Mouse (Mus musculus) limb, embryonic 11.5 days (tissue): ENCODE measurements at regions not wholly inside any gene's neighbourhood (a gene's known extent, or its start where the extent isn't known, plus 50 kb on each side); places are given as distances from the start of the nearest gene placed in this dataset.

Experiments used
- ATAC-seq: fragments of 200-750 bp; cut with Nextera tagmentation; 2 replicates; pipeline ENCODE4 v1.8.0; 2017; ENCODE audit warnings: low read depth; ENCODE audit not compliant: insufficient number of reproducible peaks, low FRiP score, low TSS enrichment
- DNase-seq: peaks from one replicate; pipeline ENCODE4 v3.0.0-alpha.2; 2015; ENCODE audit warnings: low spot score
- H3K27ac ChIP-seq: fragments of 300-500 bp; sonication (generic); replicated peaks from 2 replicates; pipeline ENCODE4 v1.5.1; 2014; ENCODE audit warnings: low read depth, mild to moderate bottlenecking, low read length
- H3K27me3 ChIP-seq: fragments of 300-500 bp; sonication (generic); 2 replicates; pipeline ENCODE4 v1.6.1; 2014; ENCODE audit warnings: mild to moderate bottlenecking, low read length, mixed read lengths; ENCODE audit not compliant: control insufficient read depth, insufficient read depth
- H3K36me3 ChIP-seq: fragments of 300-500 bp; sonication (generic); 2 replicates; pipeline ENCODE4 v1.6.1; 2014; ENCODE audit warnings: mild to moderate bottlenecking, low read length, moderate library complexity, mixed read lengths; ENCODE audit not compliant: control insufficient read depth, insufficient read depth
- H3K4me1 ChIP-seq: fragments of 300-500 bp; sonication (generic); 2 replicates; pipeline ENCODE4 v1.6.1; 2014; ENCODE audit warnings: low read length, mixed read lengths; ENCODE audit not compliant: control insufficient read depth, insufficient read depth
- H3K4me2 ChIP-seq: fragments of 300-500 bp; sonication (generic); 2 replicates; pipeline ENCODE4 v1.6.1; 2014; ENCODE audit warnings: low read depth, mild to moderate bottlenecking, moderate library complexity; ENCODE audit not compliant: severe bottlenecking
- H3K4me3 ChIP-seq: fragments of 300-500 bp; sonication (generic); 2 replicates; pipeline ENCODE4 v1.5.1; 2014; ENCODE audit warnings: low read depth, low read length
- H3K9ac ChIP-seq: fragments of 300-500 bp; sonication (generic); 2 replicates; pipeline ENCODE4 v1.6.1; 2014; ENCODE audit warnings: mild to moderate bottlenecking, low read length
- H3K9me3 ChIP-seq: fragments of 300-500 bp; sonication (generic); 2 replicates; pipeline ENCODE4 v1.6.1; 2016; ENCODE audit warnings: low read length; ENCODE audit not compliant: control insufficient read depth
- WGBS: fragments of 180-500 bp; shearing (Covaris S2); extraction: QIAGEN DNeasy Blood & Tissue Kit; methylation state at CpG from one replicate; pipeline ENCODE4 v1.1.7; 2014; 5-methylcytosine and 5-hydroxymethylcytosine counted together

GRCm38 (mm10) chr12:49449396-49449795 is 64.4 kb downstream of the Gm43517 start:
- 79% methylated on average over 3 of the region's 3 CpGs for WGBS
- no peak for ATAC-seq
- H3K4me2 ChIP-seq = no peak overlapping the region
- no peak for DNase-seq
- H3K9ac ChIP-seq = no peak overlapping the region
- H3K9me3 ChIP-seq = no peaks in the 10 kb centered on the region
- H3K27me3 ChIP-seq = no peaks in the 10 kb centered on the region
- H3K4me3 ChIP-seq = no peak overlapping the region
- no peak overlapping the region for H3K27ac ChIP-seq
- H3K36me3 ChIP-seq = no peaks in the 10 kb centered on the region
- H3K4me1 ChIP-seq = no peaks in the 10 kb centered on the region

GRCm38 (mm10) chr12:49468059-49468458 is 83.1 kb downstream of the Gm43517 start:
- H3K27me3 ChIP-seq = no peaks in the 10 kb centered on the region
- no peak for ATAC-seq
- 96% methylated on average over 1 of the region's 1 CpGs for WGBS

DNA sequence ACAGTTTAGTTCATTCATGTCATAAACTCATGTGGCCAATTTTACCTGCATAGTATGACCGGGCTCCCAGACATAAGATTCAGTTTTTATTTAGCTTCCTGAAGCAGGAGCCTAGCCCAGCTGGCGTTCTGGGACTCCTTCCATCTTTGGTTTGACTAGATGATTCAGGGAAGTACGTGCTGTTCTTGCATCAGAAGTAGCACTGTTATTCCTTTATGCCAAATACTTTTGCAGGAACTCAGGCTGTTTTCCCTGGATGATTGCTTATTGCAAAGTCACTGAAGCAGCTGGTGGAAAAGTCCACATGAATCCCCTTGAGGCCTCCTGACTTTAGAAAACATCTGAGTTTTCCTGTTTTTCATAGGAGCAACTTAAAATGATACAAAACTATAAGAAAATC is 88.4 kb downstream of the Gm43517 start:
- WGBS = 85% methylated on average over 3 of the region's 3 CpGs
- no peak for DNase-seq
- no peak overlapping the region for H3K4me3 ChIP-seq
- H3K36me3 ChIP-seq = no peaks in the 10 kb centered on the region
- no peaks in the 10 kb centered on the region for H3K27me3 ChIP-seq
- no peak overlapping the region for H3K4me2 ChIP-seq
- H3K9me3 ChIP-seq = no peaks in the 10 kb centered on the region
- no peak overlapping the region for H3K9ac ChIP-seq
- no peaks in the 10 kb centered on the region for H3K4me1 ChIP-seq
- H3K27ac ChIP-seq = no peak overlapping the region
- no peak for ATAC-seq

More at GRCm38 (mm10) chr12:49468059-49468458, 83.1 kb downstream of the Gm43517 start:
- Histone ChIP-seq H3K27ac (no peak overlapping the region), H3K4me3 (no peak overlapping the region), H3K4me1 (no peaks in the 10 kb centered on the region), H3K4me2 (no peak overlapping the region), H3K9me3 (no peaks in the 10 kb centered on the region), H3K36me3 (no peaks in the 10 kb centered on the region), H3K9ac (no peak overlapping the region)
- DNase-seq = no peak

DNA sequence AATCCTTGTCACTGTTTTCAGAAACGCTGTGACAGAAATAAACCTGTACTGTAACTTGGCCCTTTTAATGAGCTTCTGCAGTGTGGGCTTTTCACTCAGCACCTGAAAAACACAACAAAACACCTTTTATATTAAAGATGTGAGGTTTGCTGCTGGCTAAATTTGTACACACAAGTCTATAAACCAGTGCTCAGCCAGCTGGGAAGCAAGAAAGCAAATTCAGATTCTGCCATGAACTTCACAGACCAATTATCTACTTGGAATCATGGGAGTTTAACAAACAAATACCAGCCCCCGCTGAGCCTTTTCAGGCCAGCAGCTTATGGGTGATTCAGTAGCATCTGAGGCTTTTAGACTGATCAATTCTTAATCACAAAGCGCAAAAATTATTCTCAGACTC is 95.7 kb downstream of the Gm43517 start:
- H3K27me3 ChIP-seq = no peaks in the 10 kb centered on the region
- DNase-seq (peak; percentile 23), ATAC-seq (no peak)
- H3K4me1 ChIP-seq = no peaks in the 10 kb centered on the region
- no peak overlapping the region for H3K4me3 ChIP-seq
- 60% methylated on average over 3 of the region's 3 CpGs for WGBS
- H3K4me2 ChIP-seq = no peak overlapping the region
- H3K27ac ChIP-seq = no peak overlapping the region
- H3K9ac ChIP-seq = no peak overlapping the region
- H3K36me3 ChIP-seq = no peaks in the 10 kb centered on the region
- no peaks in the 10 kb centered on the region for H3K9me3 ChIP-seq

DNA sequence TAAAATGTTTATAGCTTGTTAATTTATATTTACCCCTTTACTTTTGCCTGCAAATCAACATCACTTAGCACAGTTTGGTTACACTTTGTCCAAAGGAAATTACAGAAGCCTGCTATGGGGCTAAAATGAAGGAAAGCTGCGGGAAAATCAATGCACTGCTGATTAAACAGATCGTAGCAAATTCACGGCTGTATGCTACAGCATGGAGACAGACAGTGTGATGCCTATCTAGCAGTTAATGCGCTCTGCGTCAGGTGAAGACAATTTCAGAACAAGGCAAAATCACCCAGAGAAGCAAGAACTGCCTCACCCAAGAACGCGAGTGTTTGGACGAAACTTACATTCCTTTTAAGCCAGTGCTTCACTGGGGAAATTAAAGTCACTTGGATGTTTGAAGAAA is 96.2 kb downstream of the Gm43517 start:
- ATAC-seq = no peak
- H3K4me2 ChIP-seq = no peak overlapping the region
- H3K36me3 ChIP-seq = no peaks in the 10 kb centered on the region
- H3K9ac ChIP-seq = no peak overlapping the region
- no peak for DNase-seq
- WGBS = 58% methylated on average over 8 of the region's 8 CpGs
- H3K4me1 ChIP-seq = no peaks in the 10 kb centered on the region
- H3K27me3 ChIP-seq = no peaks in the 10 kb centered on the region
- H3K4me3 ChIP-seq = no peak overlapping the region
- H3K9me3 ChIP-seq = no peaks in the 10 kb centered on the region
- H3K27ac ChIP-seq = no peak overlapping the region

DNA sequence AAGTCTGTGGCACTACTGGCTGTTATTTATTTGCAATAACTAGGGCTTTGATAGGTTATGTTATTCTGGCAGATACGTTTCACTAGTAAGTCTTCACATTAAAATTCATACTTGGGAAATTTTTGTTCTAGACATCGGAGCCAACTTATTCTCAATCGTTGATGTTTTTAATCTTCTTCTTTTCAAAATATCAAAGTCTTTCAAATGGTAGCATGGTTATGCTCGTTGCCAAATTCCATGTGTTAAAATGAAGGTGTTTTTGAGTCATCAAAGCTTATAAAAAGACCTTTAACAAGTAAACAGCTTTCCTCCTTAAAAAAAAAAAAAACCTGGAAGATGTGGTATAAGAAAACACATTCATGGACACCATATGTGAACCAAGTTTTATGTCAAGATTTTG is 97.4 kb downstream of the Gm43517 start:
- DNase-seq (no peak), ATAC-seq (no peak)
- Histone ChIP-seq H3K9ac (no peak overlapping the region), H3K4me2 (no peak overlapping the region), H3K27me3 (no peaks in the 10 kb centered on the region), H3K9me3 (no peaks in the 10 kb centered on the region), H3K27ac (no peak overlapping the region), H3K36me3 (no peaks in the 10 kb centered on the region), H3K4me1 (no peaks in the 10 kb centered on the region), H3K4me3 (no peak overlapping the region)
- WGBS = 81% methylated on average over 4 of the region's 4 CpGs

DNA sequence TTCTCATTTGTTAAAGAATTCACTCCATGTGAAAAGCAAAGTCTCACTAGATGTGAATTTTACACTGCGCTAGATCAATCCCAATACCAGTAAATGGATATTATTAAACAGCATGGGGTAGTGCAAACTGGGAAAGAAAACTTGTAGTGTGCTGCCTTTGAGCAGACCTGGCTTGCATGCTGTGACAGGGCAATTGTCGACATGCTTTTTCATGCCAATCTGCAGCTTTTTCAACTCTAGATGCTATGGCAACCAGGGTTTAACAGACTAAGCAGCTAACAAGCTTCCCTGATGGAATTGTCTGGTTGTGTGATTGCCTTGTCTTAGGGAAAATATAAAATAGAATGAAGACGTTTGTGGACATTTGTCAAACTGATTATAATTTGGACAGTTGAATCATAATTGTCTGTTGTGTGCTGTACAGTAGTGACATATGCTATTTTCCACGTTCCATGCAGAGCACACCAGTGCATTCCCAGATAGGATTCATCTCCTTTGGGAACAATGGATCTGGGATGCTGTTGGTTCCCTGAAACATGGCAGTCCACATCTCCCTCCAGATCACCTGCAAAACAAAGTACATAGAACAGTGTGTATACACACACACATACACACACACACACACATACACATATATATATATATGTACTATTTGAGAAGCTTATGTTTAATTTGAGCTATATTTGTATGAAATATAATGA is 99.2 kb downstream of the Gm43517 start:
- Histone ChIP-seq H3K9me3 (no peaks in the 10 kb centered on the region), H3K4me1 (no peaks in the 10 kb centered on the region), H3K27me3 (no peaks in the 10 kb centered on the region), H3K4me2 (no peak overlapping the region), H3K36me3 (no peaks in the 10 kb centered on the region), H3K9ac (no peak overlapping the region), H3K4me3 (no peak overlapping the region), H3K27ac (no peak overlapping the region)
- no peak for ATAC-seq
- WGBS = 60% methylated on average over 4 of the region's 4 CpGs
- no peak for DNase-seq

DNA sequence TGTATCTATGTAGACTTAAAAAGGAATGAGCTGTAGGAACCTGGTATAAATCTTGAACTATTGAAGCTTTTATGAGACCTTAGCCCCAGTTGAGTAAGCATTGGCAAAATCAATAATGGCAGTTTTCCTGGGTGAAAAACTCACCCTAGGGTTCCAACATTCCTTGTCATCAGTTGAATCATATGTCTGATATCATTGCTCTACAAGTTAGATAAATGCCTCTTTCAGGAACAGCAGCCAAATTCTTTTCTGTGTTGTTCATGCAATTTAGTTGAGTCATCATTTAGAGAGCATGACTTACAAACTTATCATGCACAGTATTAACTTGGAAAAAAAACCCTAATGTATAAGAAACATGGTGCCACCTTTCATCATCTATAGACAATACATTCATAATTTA is 128.2 kb downstream of the Gm43517 start:
- H3K4me1 ChIP-seq = no peaks in the 10 kb centered on the region
- DNase-seq (no peak), ATAC-seq (no peak)
- no peak overlapping the region for H3K27ac ChIP-seq
- H3K9ac ChIP-seq = no peak overlapping the region
- H3K36me3 ChIP-seq = no peaks in the 10 kb centered on the region
- no peak overlapping the region for H3K4me2 ChIP-seq
- no peaks in the 10 kb centered on the region for H3K27me3 ChIP-seq
- H3K4me3 ChIP-seq = no peak overlapping the region
- H3K9me3 ChIP-seq = no peaks in the 10 kb centered on the region

DNA sequence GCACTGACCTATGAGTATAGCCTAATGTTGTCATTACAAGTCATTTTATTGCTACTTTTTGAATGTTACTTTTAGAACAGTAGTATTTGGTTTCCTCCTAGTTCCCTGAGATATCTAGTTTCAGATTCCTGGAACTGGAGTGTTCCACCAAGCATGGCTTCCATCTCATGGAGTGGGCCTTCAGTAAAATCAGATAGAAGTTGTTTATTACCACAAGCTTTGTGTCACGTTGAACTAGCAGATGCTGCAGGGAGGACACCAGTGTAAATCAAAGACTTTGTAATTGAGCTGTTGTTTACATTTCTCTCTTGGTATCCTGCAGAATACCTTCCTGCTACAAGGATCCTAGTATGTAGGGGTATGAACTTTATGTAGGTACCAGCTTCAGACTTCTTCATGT is 129.6 kb downstream of the Gm43517 start:
- whole genome bisulfite sequencing = 53% methylated on average over 1 of the region's 1 CpGs

More for the DNA sequence above, 129.6 kb downstream of the Gm43517 start:
- no peaks in the 10 kb centered on the region for H3K9me3 ChIP-seq
- ATAC-seq (no peak), DNase-seq (no peak)
- H3K36me3 ChIP-seq = no peaks in the 10 kb centered on the region
- H3K4me2 ChIP-seq = no peak overlapping the region
- H3K4me1 ChIP-seq = no peaks in the 10 kb centered on the region
- no peak overlapping the region for H3K4me3 ChIP-seq
- no peak overlapping the region for H3K27ac ChIP-seq
- H3K27me3 ChIP-seq = no peaks in the 10 kb centered on the region
- no peak overlapping the region for H3K9ac ChIP-seq
